ENCODE assay signal across 9 mouse cellular contexts in the genomic region with DNA sequence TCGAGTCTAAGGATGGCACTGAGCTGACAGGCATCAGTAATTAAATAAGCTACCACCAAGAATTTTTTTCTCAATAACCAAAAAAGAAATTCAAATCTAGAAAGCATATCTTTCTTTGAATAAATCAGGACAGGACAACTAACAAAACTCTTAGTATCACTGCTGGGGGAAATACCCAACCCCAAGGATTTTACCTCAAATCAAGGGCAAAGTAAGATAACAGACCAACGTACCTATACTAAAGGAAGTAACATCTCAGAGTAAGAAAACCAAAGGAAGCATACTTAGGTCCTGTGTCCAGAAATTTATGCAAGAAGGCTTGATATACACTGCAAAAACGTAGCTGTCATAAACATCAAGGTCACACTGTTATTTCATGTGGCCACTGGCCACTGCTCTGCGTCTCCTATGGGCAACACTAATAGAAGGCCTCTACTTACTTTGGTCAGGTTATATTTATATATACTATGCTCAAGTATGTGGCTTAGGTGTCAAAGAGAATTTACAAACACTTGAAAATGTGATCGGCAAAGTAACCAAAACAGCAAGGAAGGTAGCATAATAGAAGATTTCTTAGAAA. TPM values are rescaled to one million over a fixed set of nuclear protein-coding genes. Genes with fewer than 3 reads are reported as not detected.
DNase-seq lines count a peak whose midpoint lies in the region; ATAC-seq and TF ChIP-seq lines count a peak whose summit lies in the region.
"Had no signal": no experiment of that assay in that cellular context is flagged by ENCODE, and none has a peak within 500 bp of the region (broad histone marks: within the 10 kb centered on the region; RNA-seq: fewer than 3 reads in every experiment).

No protein-coding gene starts in this region.

- TF ChIP-seq CTCF in heart, postnatal 0 days (IDR thresholded peaks at IDR 0.05; ENCODE audit: low read depth) = no peak
- TF ChIP-seq CTCF in liver, postnatal 0 days (IDR thresholded peaks at IDR 0.05; ENCODE audit: low read depth) = no peak

- H3K36me3 ChIP-seq in heart, embryonic 12.5 days = peaks cover 13% of the 10 kb centered on the region
- peaks cover 2% of the 10 kb centered on the region; the same call in 1 of the 2 replicates for H3K36me3 ChIP-seq in ES-E14 (ENCODE audit: control insufficient read depth, insufficient read depth, low read length, poor library complexity, severe bottlenecking)
- H3K36me3 ChIP-seq in heart, postnatal 0 days (replicated peaks; ENCODE audit: control insufficient read depth, insufficient read depth, low read length) = no peaks in the 10 kb centered on the region
- peaks cover 12% of the 10 kb centered on the region for H3K36me3 ChIP-seq in liver, postnatal 0 days (replicated peaks; ENCODE audit: insufficient read depth, low read length)

- H3K4me3 ChIP-seq in heart, embryonic 12.5 days = peak overlapping the region; percentile 96
- peak overlapping the region; percentile 85 to 95; a peak in 3 of 4 replicates for H3K4me3 ChIP-seq in ES-E14 (ENCODE audit: insufficient read depth in 1 of 2, low read depth in 1 of 2, low read length in 2 of 2, poor library complexity in 1 of 2, severe bottlenecking in 1 of 2)
- H3K4me3 ChIP-seq in heart, postnatal 0 days (ENCODE audit: low read depth, low read length) = peak overlapping the region; percentile 71
- peak overlapping the region; percentile 96 for H3K4me3 ChIP-seq in liver, postnatal 0 days (ENCODE audit: low read depth, low read length)

- ATAC-seq in heart, embryonic 12.5 days (ENCODE audit: insufficient number of reproducible peaks, low FRiP score) = no peak
- ATAC-seq in heart, postnatal 0 days (ENCODE audit: insufficient read depth, low read depth) = no peak
- no peak for ATAC-seq in liver, postnatal 0 days
- no peak for ATAC-seq in inflammation-experienced regulatory T-cells, adult 6 months
- ATAC-seq in frontal cortex, adult (ENCODE audit: low TSS enrichment) = no peak

- no peak for DNase-seq in heart, postnatal 14 days
- no peak for DNase-seq in ES-E14 (ENCODE audit: low read depth, low spot score)
- no peak for DNase-seq in heart, postnatal 0 days (ENCODE audit: low spot score)
- DNase-seq in liver, postnatal 0 days = no peak
- no peak for DNase-seq in frontal cortex, postnatal 14 days (ENCODE audit: low spot score in 2 of 2)

- in situ Hi-C loops in ES-E14 (cut with MboI; ENCODE audit: low sequenced_read_pairs in 2 of 2, unreplicated experiment in 2 of 2) = no loop called here

- intact Hi-C loops in heart, postnatal 14 days (cut with DNase I) = loop anchor here (5.0 kb wide), 1 partner anchor 32 kb away; no protein-coding TSS in a partner anchor

- H3K27me3 ChIP-seq in heart, embryonic 12.5 days (replicated peaks) = no peaks in the 10 kb centered on the region
- H3K27me3 ChIP-seq in heart, postnatal 0 days (ENCODE audit: control insufficient read depth, insufficient read depth, low read length) = no peaks in the 10 kb centered on the region
- H3K27me3 ChIP-seq in liver, postnatal 0 days (ENCODE audit: insufficient read depth, low read length) = no peaks in the 10 kb centered on the region
- H3K27me3 ChIP-seq: Patski had no signal

- WGBS in heart, embryonic 12.5 days = 67% methylated on average over 5 of the region's 5 CpGs
- WGBS in heart, postnatal 0 days = 47% methylated on average over 5 of the region's 5 CpGs
- WGBS in liver, postnatal 0 days (ENCODE audit: insufficient replicate concordance) = 47% methylated on average over 5 of the region's 5 CpGs

- H3K9ac ChIP-seq in heart, embryonic 12.5 days = peak overlapping the region; percentile 91
- H3K9ac ChIP-seq in ES-E14 (ENCODE audit: insufficient read depth, low read depth, low read length, poor library complexity, severe bottlenecking) = no peak overlapping the region; the same call in 1 of the 2 replicates
- H3K9ac ChIP-seq in heart, postnatal 0 days (replicated peaks; ENCODE audit: low read depth, low read length) = peak overlapping the region; percentile 77
- H3K9ac ChIP-seq in liver, postnatal 0 days (replicated peaks) = peak overlapping the region; percentile 85

- peaks cover 6% of the 10 kb centered on the region for H3K4me1 ChIP-seq in heart, embryonic 12.5 days (replicated peaks)
- H3K4me1 ChIP-seq in ES-E14 (ENCODE audit: control insufficient read depth in 2 of 2, insufficient read depth in 2 of 2, low read length in 2 of 2, poor library complexity in 1 of 2) = peaks cover 0 to 6% of the 10 kb centered on the region in 2 experiments; a peak in 1 of 4 replicates
- 0 out of 2 replicates have a peak, but pooled peaks cover 10% of the 10 kb centered on the region for H3K4me1 ChIP-seq in heart, postnatal 0 days (ENCODE audit: control insufficient read depth, insufficient read depth)
- H3K4me1 ChIP-seq in liver, postnatal 0 days (ENCODE audit: insufficient read depth) = peaks cover 8% of the 10 kb centered on the region

- H3K4me2 ChIP-seq in heart, embryonic 12.5 days = peak overlapping the region; percentile 85
- H3K4me2 ChIP-seq in heart, postnatal 0 days (ENCODE audit: low read depth, low read length) = peak overlapping the region; percentile 78
- H3K4me2 ChIP-seq in liver, postnatal 0 days (ENCODE audit: low read depth, low read length) = peak overlapping the region; percentile 85

- H3K27ac ChIP-seq in heart, embryonic 12.5 days (ENCODE audit: poor library complexity, severe bottlenecking) = no peak overlapping the region
- no peak overlapping the region for H3K27ac ChIP-seq in ES-E14 (ENCODE audit: insufficient read depth, low read depth, low read length, poor library complexity, severe bottlenecking)
- H3K27ac ChIP-seq in heart, postnatal 0 days (ENCODE audit: low read depth) = peak overlapping the region; percentile 98
- H3K27ac ChIP-seq in liver, postnatal 0 days (ENCODE audit: low read depth) = peak overlapping the region; percentile 97; the same call in 1 of the 2 replicates

- TF ChIP-seq EP300 in heart, postnatal 0 days (IDR thresholded peaks at IDR 0.05; ENCODE audit: low read depth) = no peak
- no peak for TF ChIP-seq EP300 in liver, postnatal 0 days (IDR thresholded peaks at IDR 0.05; ENCODE audit: low read depth)

- no peaks in the 10 kb centered on the region for H3K9me3 ChIP-seq in heart, embryonic 12.5 days (replicated peaks)
- H3K9me3 ChIP-seq in ES-E14 (ENCODE audit: control insufficient read depth, insufficient read depth, low read depth, low read length) = no peaks in the 10 kb centered on the region
- H3K9me3 ChIP-seq in heart, postnatal 0 days (replicated peaks; ENCODE audit: control insufficient read depth, low read length) = no peaks in the 10 kb centered on the region
- H3K9me3 ChIP-seq in liver, postnatal 0 days (ENCODE audit: low read length) = no peaks in the 10 kb centered on the region

TF ChIP-seq in ES-E14, 5 proteins besides CTCF, POLR2A, EP300 and RAD21:
- TF ChIP-seq HCFC1 (IDR thresholded peaks at IDR 0.05; ENCODE audit: borderline replicate concordance, insufficient read depth, low read length) (no peak), ZC3H11A (IDR thresholded peaks at IDR 0.05; ENCODE audit: borderline replicate concordance, low read depth, low read length) (no peak), ZNF384 (IDR thresholded peaks at IDR 0.05; ENCODE audit: low read depth, low read length) (no peak), MAFK (IDR thresholded peaks at IDR 0.05; ENCODE audit: insufficient read depth, low read depth, low read length) (no peak), CHD2 (IDR thresholded peaks at IDR 0.05; ENCODE audit: low read depth, low read length) (no peak)
TF ChIP-seq in ES-E14: peak in this region for 0.

RNA-seq across cellular contexts. Expression of gene Wdr37, which starts 2.0 kb away (rescaled TPM):
- polyA plus RNA-seq in heart, embryonic 12.5 days (2016; fragmentation: Nextera tagmentation; extraction: Ambion mirVana) = 24.2 and 26.3 TPM in 2 replicates
- 10 to 100 TPM; 33.1 to 39.1 TPM for total RNA-seq in heart, postnatal 14 days (2021)
- total RNA-seq in ES-E14 (2012; rRNA removed) = 15.4 and 16.8 TPM in 2 replicates
- total RNA-seq in heart, postnatal 0 days (2014; rRNA removed; ENCODE audit: low replicate concordance) = 16.3 and 24.2 TPM in 2 replicates
- 14.7 and 15.7 TPM in 2 replicates for polyA plus RNA-seq in heart, postnatal 0 days (2015; fragmentation: Nextera tagmentation; extraction: Ambion mirVana)
- 5.2 and 5.8 TPM in 2 replicates for polyA plus RNA-seq in liver, postnatal 0 days (2015; fragmentation: Nextera tagmentation; extraction: Ambion mirVana)
- polyA plus RNA-seq in inflammation-experienced regulatory T-cells, adult 6 months (2017; shearing (Covaris generic)) = 10 to 100 TPM; 40.5 to 53.5 (median 41.2) TPM

RNA-seq across cellular contexts. Expression of gene Idi1, which starts 15.6 kb away (rescaled TPM):
- 58.4 and 63.5 TPM in 2 replicates for polyA plus RNA-seq in heart, embryonic 12.5 days (2016; fragmentation: Nextera tagmentation; extraction: Ambion mirVana)
- total RNA-seq in heart, postnatal 14 days (2021) = 1 to 10 TPM; 5.7 to 6.5 TPM
- total RNA-seq in ES-E14 (2012; rRNA removed) = 23.8 and 31.5 TPM in 2 replicates
- 21.0 and 31.7 TPM in 2 replicates for total RNA-seq in heart, postnatal 0 days (2014; rRNA removed; ENCODE audit: low replicate concordance)
- polyA plus RNA-seq in heart, postnatal 0 days (2015; fragmentation: Nextera tagmentation; extraction: Ambion mirVana) = 27.8 and 29.0 TPM in 2 replicates
- 31.2 and 35.0 TPM in 2 replicates for polyA plus RNA-seq in liver, postnatal 0 days (2015; fragmentation: Nextera tagmentation; extraction: Ambion mirVana)
- 10 to 100 TPM; 23.3 to 55.0 (median 32.2) TPM for polyA plus RNA-seq in inflammation-experienced regulatory T-cells, adult 6 months (2017; shearing (Covaris generic))

Comparison
In these comparisons a context has a peak if more than half of its experiments do, and no peak if none do; other contexts are left out.
1. H3K27ac ChIP-seq: peak in heart, postnatal 0 days (single experiment) and liver, postnatal 0 days (single experiment); none in heart, embryonic 12.5 days (single experiment) and ES-E14 (single experiment).
2. Peak in every context shown above with its lines, with median percentiles within 50 percentile points of each other: H3K4me2 ChIP-seq and H3K4me3 ChIP-seq.